Mouse (Mus musculus) lung, postnatal 14 days (tissue): ENCODE results near the gene Cobll1.
"Not testable (repeated sequence)": the region's sequence is repeated elsewhere in the genome, so short reads cannot be mapped to it uniquely, and the experiment has no call there.

Source experiments
- DNase-seq: peaks from one replicate; pipeline ENCODE4 v3.0.0; 2021

Gene Cobll1

DNA sequence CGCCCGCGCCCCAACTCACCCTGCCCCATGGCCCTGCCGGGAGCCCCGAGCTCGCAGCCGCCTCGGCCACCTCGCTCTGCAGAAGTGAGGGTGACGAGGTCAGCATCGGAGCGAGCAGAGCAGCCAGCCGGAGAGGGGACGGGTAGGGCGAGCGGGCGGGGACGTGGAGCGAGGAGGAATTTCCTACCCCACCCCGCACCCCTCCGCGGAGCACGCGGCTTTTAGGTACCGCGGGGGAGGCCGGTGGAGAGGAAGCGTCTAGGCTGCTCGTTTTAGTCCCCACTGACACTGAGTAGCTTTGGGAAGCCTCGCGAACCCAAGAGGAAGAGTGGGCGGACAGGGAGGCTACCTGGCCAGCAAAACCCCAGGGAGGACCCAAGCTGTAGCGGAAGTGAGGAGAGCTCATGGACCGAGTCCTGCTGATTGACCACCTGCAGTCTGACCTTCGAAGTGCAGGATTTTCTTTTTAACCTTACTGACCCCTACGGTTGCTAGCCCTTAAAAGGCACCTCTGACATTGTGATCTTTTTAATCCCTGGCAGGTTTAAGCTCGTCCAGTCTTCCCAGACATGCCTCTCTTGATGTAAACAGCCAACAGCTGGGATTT lies at the start of gene Cobll1:
Gene Cobll1 (minus strand): TSS at position 440 of the 607 bp plus-strand sequence.
- DNase-seq: peak; percentile 43

DNA sequence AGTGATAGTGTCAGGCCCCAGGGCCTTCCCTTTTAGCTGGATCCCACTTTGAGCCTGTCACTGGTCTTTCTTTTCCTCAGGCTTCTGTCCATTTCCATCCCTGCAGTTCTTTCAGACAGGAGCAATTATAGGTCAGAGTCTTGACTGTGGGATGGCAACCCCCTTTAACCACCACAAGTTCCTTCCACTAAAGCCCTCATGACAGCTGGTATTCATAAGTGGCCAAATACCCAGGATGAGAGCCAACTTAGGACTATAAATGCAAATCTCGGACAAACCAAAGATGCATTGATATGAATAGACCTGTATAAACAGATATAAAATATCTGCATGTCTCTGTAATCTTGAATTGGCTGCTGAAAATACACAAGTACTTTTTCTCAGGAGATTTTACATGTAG lies 49.5 kb upstream of the Cobll1 start:
- DNase-seq: no peak

DNA sequence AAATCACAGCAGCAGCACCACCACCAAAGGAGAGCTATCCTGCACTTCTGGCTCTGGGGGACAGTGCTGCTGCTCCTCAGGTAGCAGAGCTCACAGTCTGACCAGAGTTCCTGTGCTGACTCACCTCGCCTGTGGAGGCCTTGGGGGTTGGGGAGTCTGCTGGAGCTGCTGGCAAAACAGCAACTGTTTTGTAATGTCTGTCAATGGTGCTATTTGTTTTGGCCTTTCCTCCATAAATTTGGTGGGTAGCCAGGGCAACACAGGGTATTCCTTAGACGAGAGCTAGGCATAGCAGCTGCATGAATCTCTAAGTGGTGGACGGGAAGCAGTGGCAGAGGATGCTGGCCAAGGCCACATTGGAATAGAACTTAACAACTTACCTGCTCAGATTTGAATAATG lies 46.2 kb upstream of the Cobll1 start:
- DNase-seq: no peak

DNA sequence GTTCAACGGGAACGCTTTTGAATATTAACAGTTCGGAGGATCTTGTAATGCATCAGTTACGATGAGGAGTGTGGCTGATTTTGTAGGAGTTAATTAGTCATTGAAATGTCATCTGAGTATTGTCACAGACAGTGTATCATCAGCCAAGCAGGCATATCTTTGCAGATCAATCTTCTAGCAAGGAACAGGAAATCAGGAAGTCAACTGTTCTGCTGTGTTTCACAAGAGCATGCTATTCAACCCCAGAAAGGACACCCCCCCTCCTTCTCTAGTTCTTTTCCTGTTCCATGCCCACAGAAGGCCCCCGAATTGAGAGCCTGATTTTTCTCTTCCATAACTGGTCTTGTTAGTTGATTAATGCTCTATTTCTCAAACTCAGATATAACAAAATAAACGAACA lies 43.8 kb upstream of the Cobll1 start:
- DNase-seq: no peak

DNA sequence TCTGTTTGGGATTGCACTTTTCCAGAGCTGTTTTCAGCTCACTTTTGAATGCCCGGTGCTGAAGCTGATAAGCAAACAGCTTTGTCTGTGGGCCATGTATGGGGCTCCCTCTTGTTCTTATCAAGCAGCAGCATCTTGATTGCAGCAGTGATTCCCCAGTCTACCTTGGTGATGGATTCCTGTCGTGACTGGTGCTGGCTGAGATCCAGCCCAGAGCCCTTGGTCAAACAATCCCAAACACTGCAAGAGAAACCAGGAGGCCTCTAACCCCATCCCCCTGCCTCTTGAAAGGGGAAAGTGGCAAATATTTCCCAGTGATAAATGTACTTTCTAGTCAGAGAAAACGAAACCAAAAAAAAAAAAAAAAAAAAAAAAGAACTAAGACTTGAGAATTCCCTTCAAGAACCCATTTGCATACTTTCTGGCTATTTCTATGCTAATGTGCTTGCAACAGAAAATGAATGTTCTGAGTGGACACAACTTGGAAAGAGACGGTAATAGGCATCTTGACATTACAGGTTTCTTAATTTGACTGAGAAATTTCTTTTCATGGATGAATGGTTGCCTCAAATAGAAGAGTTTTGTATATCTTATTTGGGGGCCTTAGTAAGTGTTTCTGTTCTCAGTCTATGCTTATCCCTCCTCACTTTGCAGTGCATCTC lies 40.0 kb upstream of the Cobll1 start:
- no peak for DNase-seq

DNA sequence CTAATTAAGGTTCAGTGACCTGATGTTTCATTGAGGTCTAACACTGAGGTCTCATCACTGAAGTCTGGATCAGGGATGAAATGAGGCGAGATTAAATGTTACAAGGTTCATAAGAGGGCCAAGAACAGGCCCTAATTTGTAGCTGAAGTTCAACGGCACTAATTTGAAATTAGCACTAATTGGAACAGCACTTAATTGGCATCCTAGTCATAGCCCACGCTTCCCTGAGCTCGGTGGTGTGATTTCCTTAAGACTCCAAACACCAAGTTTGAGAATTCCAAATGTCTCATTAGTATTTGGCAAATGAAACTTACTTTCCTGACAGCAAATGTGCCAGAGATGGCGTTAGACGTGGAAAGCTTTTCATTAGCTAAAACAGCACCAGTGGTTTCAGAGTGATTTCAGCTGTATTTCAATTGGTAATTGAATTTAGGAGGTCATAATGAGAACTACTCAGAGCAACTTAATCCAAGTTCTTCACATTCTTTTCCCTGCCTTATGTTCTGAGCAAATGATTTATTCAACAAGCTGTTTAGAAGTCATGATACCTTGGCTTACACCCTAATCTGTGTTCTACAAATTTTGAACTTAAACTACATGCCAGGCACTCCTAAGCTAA lies 36.3 kb upstream of the Cobll1 start:
- no peak for DNase-seq

DNA sequence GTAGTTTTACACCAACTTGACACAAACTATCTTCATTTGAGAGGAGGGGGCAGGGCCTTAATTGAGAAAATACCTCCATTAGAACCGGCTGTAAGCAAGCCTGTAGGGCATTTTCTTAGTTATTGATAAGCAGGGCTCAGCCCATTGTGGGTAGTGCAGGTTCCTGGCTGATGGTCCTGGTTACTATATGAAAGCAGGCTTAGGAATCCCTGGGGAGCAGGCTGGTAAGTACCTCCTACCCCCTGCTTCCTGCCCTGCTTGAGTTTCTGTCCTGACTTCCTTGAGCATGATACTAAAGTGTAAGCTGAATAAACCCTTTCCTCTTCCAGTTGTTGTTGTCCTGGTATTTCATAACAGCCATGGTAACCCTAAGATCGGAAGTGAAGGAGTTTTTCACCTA lies 34.7 kb upstream of the Cobll1 start:
- no peak for DNase-seq

DNA sequence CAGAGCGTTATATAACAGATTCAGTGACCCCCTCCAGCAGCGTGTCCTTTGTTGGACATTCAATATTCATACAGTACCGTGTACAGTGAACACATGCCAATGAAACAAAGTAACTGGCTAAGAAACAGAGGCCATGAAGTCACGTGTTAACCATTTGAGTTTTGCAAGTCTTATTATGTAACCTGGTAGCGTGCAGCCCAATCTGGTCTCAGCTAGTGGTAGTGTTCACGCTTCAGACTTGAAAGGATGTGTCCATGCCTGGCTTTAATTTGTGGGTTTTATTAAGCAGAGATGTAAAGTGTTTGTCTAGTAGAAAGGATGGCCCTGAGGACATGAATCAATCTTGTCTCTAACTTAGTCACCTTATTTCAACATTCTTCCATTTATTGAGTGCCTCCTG lies 29.5 kb upstream of the Cobll1 start:
- DNase-seq: no peak

DNA sequence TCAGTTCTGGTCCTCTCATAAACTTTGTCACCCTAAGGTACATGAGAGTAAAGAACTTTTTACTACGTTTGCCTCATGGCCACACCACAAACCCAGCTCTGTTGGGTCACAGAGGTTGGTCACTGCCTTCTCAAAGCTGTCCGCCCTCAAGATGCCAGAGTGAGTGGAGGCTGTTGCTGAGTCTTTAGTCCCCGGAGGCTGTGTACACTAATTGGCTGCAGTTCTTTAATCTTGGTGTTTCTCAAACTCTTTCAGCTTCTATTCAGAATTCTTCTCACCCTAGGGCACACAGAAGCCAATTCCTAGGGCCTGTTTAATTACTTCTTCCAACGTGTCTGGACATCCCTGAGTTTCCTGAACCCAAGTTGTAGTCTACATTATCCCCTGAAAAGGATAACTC lies 28.6 kb upstream of the Cobll1 start:
- no peak for DNase-seq

DNA sequence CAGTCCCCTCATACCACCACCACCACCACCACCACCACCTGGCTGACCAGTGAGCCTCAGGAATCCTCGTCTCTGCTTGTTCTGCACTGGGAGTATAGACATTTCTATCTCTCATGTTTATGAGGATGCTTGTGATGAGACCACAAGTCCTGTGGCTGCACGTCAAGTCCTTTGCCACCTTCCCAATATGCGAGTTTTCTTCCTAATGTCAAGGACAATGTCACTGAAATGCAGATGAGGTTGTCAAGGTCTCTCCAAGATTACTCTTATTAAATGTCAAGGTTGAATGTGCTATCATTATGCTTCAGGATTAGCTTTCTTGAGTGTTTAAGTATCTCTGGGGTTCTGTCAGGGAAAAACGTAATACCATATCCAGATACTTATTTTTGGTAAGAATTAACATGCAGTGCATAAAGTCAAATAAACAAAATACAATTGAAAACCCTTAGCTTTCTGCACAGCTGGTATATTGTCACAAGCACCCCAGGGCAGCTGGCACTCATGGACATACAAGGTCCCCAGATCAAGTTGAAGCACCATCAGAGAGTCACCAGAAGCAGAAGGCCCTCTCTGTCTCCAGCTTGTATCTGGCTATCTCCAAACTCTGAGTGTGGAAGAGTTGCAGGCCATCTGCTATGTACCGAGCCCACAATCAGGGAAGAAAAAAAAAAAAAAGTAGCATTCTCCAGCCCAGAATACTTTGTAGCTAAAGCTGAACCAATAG lies 27.5 kb upstream of the Cobll1 start:
- DNase-seq: no peak

DNA sequence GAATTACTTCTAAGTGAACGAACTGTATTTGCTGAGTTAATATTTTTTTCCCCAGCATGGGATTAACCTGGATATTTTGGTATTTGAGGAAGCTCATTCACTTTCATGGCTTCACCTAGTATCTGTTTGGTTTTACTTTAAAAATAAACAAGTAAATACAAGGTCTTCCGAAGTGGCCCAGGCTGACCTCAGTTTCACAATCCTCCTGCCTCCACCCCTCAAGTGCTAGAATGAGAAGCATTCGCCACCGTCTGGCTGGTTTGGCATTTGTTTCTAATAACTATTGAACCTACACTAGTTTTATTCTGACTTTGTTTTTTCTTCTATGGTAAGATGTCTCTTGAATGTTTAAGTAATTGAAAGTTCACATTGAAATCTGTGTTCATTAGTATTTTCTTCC lies 23.0 kb upstream of the Cobll1 start:
- DNase-seq: peak; percentile 2

DNA sequence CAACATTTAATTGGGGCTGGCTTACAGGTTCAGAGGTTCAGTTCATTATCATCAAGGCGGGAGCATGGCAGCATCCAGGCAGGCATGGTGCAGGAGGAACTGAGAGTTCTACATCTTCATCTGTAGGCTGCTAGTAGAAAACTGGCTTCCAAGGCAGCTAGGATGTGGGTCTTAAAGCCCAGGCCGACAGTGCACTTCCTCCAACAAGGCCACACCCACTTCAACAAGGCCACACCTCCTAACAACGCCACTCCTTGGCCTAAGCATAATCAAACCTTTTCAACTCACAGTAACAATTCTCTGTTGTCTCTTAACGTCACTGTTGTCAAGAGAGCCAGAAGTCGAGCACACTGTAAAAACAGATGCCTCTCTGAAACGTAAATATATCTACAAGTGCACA lies 21.6 kb upstream of the Cobll1 start:
- not testable (repeated sequence) for DNase-seq

DNA sequence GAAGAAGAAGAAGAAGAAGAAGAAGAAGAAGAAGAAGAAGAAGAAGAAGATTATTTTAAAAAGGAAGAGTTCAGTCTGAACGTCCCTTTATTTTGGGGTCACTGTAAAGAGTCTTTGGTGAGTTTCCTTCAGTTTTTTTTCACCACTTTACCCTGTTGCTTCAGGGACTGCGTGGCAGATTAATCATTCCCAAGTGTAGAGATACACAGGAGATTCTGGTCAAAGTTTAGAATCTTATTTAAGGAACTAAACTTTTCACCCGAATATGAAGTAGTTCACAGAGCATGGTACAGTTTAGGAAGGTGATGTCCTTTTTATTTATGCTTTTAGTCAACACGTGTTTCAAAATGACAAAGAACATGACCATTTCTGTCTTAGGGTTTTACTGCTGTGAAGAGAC lies 21.2 kb upstream of the Cobll1 start:
- no peak for DNase-seq

DNA sequence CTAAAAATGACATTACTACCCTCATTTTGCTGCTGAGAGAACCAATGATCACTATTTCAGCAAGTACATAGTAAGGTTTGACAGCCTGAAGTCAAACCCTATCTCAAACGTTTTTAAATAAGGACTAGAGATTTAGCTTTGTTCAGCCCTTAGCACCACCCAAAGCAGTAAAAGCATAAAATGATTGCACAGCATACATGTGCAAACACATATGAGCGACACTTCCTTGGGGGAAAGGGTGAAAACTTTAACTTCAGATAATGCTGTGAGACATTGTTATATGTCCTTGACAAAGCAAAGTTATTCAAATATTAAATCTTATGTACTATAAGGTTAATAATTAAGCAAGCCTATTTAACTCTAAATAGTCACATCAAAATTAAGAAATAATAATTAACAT lies 18.2 kb upstream of the Cobll1 start:
- no peak for DNase-seq

DNA sequence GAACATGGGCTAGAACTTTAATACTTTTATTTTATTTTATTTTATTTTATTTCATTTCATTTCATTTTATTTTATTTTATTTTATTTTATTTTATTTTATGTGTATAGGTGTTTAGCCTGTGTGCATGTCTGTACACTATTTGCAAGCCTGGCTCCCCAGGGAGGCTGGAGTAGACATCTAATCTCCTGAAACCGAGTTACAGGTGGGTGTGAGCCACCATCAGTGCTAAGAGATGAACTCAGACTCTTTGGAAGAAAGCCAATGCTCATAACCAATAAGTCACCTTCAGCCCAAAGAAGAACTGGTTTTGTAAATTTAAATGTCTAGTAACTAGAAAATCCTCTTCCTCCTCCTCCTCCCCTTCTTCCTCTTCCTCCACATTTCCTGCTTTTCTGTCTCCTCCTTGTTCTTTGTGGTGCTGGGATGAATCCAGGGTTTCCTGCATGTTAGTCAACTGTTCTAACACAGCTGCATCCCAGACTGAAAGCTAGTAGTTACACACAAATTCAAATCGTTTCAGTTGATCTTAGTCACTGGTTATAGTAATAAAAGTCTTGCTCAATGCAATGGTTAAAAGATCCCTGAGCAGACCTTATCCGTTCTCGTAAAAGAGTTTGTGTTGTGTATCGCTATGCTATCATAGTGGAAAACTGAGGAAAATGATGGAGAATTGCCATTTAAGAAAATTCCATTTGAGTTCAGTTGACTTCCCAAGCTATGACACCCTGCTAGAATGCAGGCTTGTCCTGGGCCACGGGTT lies 17.5 kb upstream of the Cobll1 start:
- no peak for DNase-seq

DNA sequence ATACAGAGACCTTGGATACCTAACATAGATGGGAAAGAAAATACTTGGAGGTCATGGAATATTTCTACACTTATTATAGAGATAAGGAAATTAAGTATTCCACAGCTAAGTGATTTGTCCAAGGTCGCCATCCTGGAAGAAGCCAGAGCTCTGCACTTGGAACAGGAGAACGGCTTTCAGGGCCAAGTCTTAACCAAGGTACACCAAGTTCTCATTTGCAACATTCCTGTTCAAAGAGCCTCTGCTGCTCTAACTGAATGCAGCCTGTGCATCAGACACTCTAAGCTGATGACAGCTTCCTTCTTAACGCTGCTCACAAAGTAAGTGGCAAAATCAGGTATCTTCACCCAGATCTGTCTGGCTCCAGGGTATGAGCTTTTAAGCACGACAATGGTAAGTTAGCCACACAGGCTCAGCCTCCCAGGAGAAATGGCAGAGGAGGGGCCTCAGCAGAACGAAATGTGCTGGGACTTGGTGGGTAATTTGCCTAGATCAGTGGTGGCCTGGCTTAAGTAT lies 11.4 kb upstream of the Cobll1 start:
- DNase-seq: no peak

DNA sequence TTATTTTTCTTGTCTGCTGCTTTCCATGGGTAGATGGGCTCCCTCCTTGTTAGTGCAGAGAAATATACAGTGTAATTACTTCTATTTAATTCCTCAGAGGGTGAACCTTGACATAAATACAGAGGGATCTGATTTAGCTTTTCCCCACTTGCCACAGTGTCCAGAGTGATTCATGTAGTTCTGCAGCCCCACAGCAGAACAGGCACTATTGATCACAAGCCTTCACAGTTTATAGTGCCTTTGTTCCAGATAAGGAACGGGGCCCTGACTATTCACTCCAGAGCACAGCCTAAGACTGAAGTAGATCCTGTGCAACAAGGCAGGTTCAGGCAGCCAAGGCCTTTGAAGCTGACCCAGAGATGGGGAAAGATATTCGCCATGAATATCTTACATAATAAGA lies 10.4 kb upstream of the Cobll1 start:
- no peak for DNase-seq

DNA sequence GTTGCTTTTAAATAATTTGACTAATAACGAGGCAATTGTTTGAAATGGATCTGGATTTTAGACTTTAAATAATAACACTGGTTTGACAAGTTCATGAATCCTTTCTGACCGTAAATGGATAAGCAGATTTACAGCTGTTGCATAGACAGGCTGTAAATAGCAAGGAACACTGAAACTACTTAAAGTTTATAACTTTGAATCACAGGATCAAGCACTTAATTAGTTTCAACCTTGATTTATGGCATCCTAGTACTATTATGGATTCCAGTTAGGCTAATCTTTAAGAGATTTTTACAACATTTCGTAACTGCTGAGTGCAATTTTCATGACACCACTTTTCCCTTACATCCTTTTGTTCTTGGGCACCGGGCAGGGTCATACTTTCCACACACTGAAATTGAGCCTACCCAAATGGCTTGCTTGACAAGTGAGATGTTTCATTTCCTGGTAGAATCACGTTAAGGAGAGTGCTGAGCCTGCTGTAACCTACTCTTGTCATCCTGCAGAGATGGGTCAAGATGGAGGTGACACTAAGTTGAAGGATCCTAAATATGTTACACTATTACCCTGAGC lies 1.1 kb upstream of the Cobll1 start:
- DNase-seq: no peak

DNA sequence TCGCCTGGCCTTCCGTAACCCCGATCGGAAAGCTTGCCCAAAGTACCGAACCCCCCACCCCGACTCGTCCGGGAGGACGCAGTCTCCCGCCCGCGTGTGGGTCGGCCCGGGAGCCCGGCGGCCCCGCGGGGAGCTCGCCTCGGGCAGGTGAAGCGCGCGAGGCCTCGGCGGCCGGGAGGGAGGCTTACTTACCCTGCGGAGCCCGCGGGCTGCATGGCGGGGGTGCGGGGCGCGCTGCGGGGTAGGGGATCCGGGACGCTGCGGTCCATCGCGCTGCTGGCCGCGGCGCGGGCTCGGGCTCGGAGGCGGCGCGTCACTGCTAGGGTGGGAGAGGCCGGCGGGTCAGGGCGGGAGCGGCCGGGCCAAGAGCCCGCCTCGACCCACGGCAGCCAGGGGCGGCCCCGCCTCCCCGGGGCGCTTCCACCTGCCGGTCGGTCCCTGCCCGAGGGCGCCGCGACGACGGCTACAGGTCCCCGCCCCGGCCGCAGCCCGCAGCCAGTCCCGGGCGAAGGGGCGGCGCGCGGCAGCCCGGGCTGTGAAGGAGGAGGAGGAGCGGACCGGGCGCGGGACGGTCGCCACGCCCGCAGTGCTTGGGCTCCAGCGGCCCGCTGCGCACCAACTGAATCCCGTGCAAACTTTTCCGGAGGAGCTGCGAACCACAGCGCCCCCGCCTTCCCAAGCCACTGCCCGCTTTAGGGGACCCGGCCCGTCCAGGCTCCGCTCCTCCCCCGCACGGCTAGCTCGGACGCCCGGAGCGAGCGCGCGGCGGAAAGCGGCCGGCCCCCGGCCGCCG lies 836 bp downstream of the Cobll1 start:
- DNase-seq: peak; percentile 82

DNA sequence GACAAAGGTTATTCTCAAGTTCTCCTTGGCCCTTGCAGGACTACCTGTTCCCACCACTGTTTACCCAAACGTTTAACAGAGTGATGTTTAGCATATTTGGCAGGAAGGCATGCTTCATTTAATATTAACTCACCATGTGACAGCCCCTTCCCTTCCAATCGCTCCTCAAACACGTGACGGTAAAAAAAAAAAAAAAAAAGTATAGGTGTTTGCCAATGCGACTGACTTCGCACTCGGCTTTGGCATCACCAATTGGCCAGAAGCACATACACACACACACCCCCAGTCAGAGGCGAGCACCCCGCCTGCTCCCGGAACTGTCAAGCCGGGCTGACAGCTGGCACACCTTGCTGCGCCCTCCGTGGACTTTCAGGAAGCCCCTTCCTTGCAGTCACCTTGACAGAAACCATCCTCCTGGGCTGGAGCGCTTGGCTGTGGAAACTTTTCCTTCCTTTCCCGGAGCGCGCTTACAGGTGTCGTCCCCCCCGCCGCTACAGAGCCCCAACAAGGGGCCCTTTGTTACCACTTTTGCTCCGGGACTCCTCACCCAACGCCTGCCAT lies 1.5 kb downstream of the Cobll1 start:
- DNase-seq: peak; percentile 46

DNA sequence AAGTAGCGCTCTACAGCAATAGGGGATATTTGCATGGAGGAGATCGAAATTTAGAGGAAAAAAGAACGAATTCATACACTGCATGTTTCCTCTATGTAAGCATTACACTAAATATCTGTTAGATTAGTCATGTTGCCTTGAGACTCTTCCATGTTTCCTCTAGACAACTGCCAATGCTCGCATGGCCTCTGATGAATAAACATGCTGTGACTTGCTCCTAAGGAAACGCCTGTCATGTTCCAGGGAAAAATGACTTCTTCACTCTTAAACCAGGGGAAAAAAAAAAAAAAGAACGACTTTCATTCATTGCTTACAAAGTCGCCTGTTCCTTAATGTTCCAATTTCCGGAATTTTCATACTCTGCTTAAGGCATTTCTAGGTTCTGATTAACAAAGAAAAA lies 2.1 kb downstream of the Cobll1 start:
- DNase-seq: no peak
